Mouse (Mus musculus) testis, adult 2 months (tissue): Measurements from ENCODE around the gene Nrip1. TPM values are rescaled to one million over a fixed set of nuclear protein-coding genes. Genes with fewer than 3 reads are reported as not detected.

Experiments used
- H3K27ac ChIP-seq: fragments of 200-500 bp; 2 replicates; pipeline ENCODE4 v1.5.1; 2012; ENCODE audit warnings: low read depth, low read length; ENCODE audit not compliant: control insufficient read depth, insufficient read depth
- H3K27me3 ChIP-seq: fragments of 200-500 bp; 2 replicates; pipeline ENCODE4 v1.6.1; 2012; ENCODE audit warnings: mild to moderate bottlenecking, low read length, moderate library complexity; ENCODE audit not compliant: control insufficient read depth, insufficient read depth
- H3K36me3 ChIP-seq: fragments of 200-500 bp; 2 replicates; pipeline ENCODE4 v1.6.1; 2012; ENCODE audit warnings: mild to moderate bottlenecking, low read length; ENCODE audit not compliant: control insufficient read depth, insufficient read depth
- H3K4me1 ChIP-seq: fragments of 200-500 bp; 2 replicates; pipeline ENCODE4 v1.6.1; 2012; ENCODE audit warnings: low read length; ENCODE audit not compliant: control insufficient read depth, insufficient read depth
- H3K4me3 ChIP-seq: fragments of 200-500 bp; 2 replicates; pipeline ENCODE4 v1.5.1; 2012; ENCODE audit warnings: low read depth, mild to moderate bottlenecking, low read length, moderate library complexity, mixed read lengths; ENCODE audit not compliant: control insufficient read depth
- CTCF ChIP-seq: fragments of 200-500 bp; IDR thresholded peaks from 2 replicates; pipeline ENCODE4 v1.5.1; 2012; ENCODE audit warnings: low read depth, mild to moderate bottlenecking, inconsistent platforms, low read length, moderate library complexity; ENCODE audit not compliant: control insufficient read depth, insufficient read depth, insufficient replicate concordance
- POLR2A ChIP-seq: fragments of 200-500 bp; IDR thresholded peaks from 2 replicates; pipeline ENCODE4 v1.6.1; 2012; ENCODE audit warnings: low read depth, mild to moderate bottlenecking, inconsistent platforms, low read length, moderate library complexity; ENCODE audit not compliant: control insufficient read depth
- polyA plus RNA-seq: library from polyadenylated mRNA; depleted of rRNA; stranded (reverse); fragments of >200 nt; gene quantifications from 2 replicates; pipeline ENCODE4 v1.2.3, GENCODE M21; 2012

Nrip1 gene
- polyA plus RNA-seq, 1 experiment = 1.9 TPM

GRCm38 (mm10) chr16:76275584-76275983, 98.0 kb downstream of the Nrip1 start:
- Histone ChIP-seq H3K27ac (no peak overlapping the region), H3K36me3 (no peaks in the 10 kb centered on the region), H3K4me1 (no peaks in the 10 kb centered on the region), H3K4me3 (no peak overlapping the region), H3K27me3 (no peaks in the 10 kb centered on the region)
- TF ChIP-seq POLR2A (no peak), CTCF (no peak)

- Histone ChIP-seq H3K4me3 (no peak overlapping the region), H3K27ac (no peak overlapping the region), H3K27me3 (no peaks in the 10 kb centered on the region), H3K36me3 (no peaks in the 10 kb centered on the region), H3K4me1 (no peaks in the 10 kb centered on the region)
- no peak for TF ChIP-seq CTCF
- no peak for TF ChIP-seq POLR2A
Measured at GRCm38 (mm10) chr16:76275166-76275565, 98.5 kb downstream of the Nrip1 start.

DNA sequence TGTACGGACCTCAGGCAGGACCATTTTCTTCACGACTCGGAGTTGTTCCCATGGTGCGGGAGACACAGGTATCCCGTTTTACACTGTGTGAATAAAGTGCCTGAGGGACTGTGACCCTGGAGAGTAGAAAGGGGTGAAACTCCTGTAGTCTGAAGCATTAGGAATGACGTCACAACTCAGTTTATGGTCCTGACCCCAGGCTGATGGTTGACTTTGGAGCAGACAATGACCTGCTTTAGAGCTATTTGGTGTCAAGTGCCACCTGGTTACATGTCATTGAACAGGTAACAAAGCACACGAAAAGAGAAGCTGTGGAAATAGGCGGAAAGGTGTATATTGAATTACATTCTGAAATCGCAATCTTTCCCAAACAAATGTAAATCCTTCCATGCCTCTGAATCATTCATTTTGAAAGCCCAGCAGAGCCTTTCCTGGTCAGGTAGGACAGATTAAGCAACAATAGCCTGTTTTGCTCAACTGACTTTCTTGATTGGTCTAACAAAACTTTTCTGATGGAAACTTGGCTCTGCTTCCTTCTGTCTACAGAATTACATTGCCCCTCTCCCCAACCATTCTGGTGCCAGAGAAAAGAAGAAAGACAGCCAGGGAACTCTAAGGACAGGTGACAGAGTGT, 106.9 kb downstream of the Nrip1 start:
- TF ChIP-seq CTCF = no peak
- no peak overlapping the region for H3K27ac ChIP-seq
- no peaks in the 10 kb centered on the region for H3K27me3 ChIP-seq
- H3K4me1 ChIP-seq = no peaks in the 10 kb centered on the region
- no peak overlapping the region for H3K4me3 ChIP-seq
- H3K36me3 ChIP-seq = no peaks in the 10 kb centered on the region

DNA sequence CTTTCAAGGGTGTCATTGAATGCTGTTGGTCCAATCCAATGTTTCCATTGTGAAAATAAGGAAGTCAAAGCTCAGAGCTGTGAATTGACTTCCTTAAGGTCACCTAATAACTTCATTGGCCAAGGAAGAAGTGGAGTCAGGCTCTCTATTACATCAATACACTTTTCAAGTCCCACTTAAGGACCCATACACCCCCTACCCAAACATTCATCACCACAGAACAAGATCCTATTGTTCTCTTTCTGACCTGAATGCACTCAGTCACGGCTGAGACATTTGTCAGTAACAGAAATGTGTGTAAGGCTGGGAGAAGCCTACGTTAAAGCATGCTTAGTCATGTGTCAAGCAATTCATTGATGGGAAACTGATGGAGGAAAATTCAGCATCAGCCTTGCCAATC, 107.8 kb downstream of the Nrip1 start:
- TF ChIP-seq CTCF (no peak), POLR2A (no peak)
- H3K4me3 ChIP-seq = no peak overlapping the region
- H3K27ac ChIP-seq = no peak overlapping the region
- H3K36me3 ChIP-seq = no peaks in the 10 kb centered on the region
- no peaks in the 10 kb centered on the region for H3K4me1 ChIP-seq
- no peaks in the 10 kb centered on the region for H3K27me3 ChIP-seq

DNA sequence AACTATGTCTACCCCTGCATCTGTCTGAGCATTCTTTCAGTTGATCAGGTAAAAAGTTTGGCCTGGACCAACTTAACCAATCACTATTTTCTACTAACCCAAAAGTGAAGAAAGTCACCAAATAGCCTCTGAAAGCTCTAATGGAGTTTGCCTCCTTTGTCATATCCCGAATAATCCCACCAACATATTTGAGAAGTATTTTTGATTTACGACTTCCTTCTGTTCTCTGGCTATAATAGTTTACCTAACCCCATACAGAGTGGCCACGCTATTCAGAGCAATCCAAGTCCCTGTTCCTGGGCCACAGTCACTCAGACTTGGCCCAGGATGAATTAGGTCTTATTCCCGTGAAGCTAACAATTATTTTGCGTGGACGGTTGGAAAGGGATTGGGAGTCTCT, 108.3 kb downstream of the Nrip1 start:
- Histone ChIP-seq H3K27me3 (no peaks in the 10 kb centered on the region), H3K27ac (no peak overlapping the region), H3K4me1 (no peaks in the 10 kb centered on the region), H3K4me3 (no peak overlapping the region), H3K36me3 (no peaks in the 10 kb centered on the region)
- no peak for TF ChIP-seq CTCF

- H3K4me3 ChIP-seq = no peak overlapping the region
- TF ChIP-seq POLR2A = no peak
- TF ChIP-seq CTCF = no peak
- no peaks in the 10 kb centered on the region for H3K27me3 ChIP-seq
- H3K36me3 ChIP-seq = no peaks in the 10 kb centered on the region
- no peaks in the 10 kb centered on the region for H3K4me1 ChIP-seq
- H3K27ac ChIP-seq = no peak overlapping the region
Measured at GRCm38 (mm10) chr16:76263393-76263792, 110.2 kb downstream of the Nrip1 start.

- H3K27ac ChIP-seq = no peak overlapping the region
- no peak for TF ChIP-seq CTCF
- no peak for TF ChIP-seq POLR2A
- no peaks in the 10 kb centered on the region for H3K36me3 ChIP-seq
Measured at GRCm38 (mm10) chr16:76260296-76260695, 113.3 kb downstream of the Nrip1 start.

GRCm38 (mm10) chr16:76251826-76252225, 121.8 kb downstream of the Nrip1 start:
- TF ChIP-seq POLR2A = no peak
- no peak for TF ChIP-seq CTCF
- no peak overlapping the region for H3K27ac ChIP-seq
- no peaks in the 10 kb centered on the region for H3K36me3 ChIP-seq
- no peak overlapping the region for H3K4me3 ChIP-seq
- H3K4me1 ChIP-seq = no peaks in the 10 kb centered on the region
- H3K27me3 ChIP-seq = no peaks in the 10 kb centered on the region

More at GRCm38 (mm10) chr16:76260296-76260695, 113.3 kb downstream of the Nrip1 start:
- Histone ChIP-seq H3K27me3 (no peaks in the 10 kb centered on the region), H3K4me1 (no peaks in the 10 kb centered on the region), H3K4me3 (no peak overlapping the region)
